Mouse (Mus musculus) layer of hippocampus, adult 2 months (tissue): ENCODE data around the gene Selp. TPM values are rescaled to one million over a fixed set of nuclear protein-coding genes. Genes with fewer than 3 reads are reported as not detected.

Experiments used
- DNase-seq, 2 experiments: peaks; one replicate each; pipeline ENCODE4 v3.0.0; 2022; ENCODE audit warnings: low spot score in 2 of 2
- H3K27ac ChIP-seq: fragments of 200-600 bp; 2 replicates; pipeline ENCODE4 v1.8.1; 2022
- H3K4me3 ChIP-seq: fragments of 200-600 bp; 2 replicates; pipeline ENCODE4 v1.8.1; 2022; ENCODE audit warnings: mild to moderate bottlenecking
- CTCF ChIP-seq: fragments of 200-600 bp; conservative IDR thresholded peaks from 2 replicates; pipeline ENCODE4 v1.8.1; 2022; ENCODE audit warnings: antibody characterized with exemption, mild to moderate bottlenecking, moderate library complexity
- total RNA-seq, 2 experiments: library from RNA; stranded (reverse); gene quantifications; 2 replicates each; pipeline ENCODE4 v1.2.3; 2021

Gene Selp
- total RNA-seq, 2 experiments from 2014 or later = not detected

GRCm38 (mm10) chr1:164130013-164130412 lies 14.9 kb downstream of the Selp start:
- no peak for TF ChIP-seq CTCF
- H3K4me3 ChIP-seq = no peak overlapping the region

GRCm38 (mm10) chr1:164132609-164133008 lies 17.5 kb downstream of the Selp start:
- no peak overlapping the region for H3K4me3 ChIP-seq
- no peak for DNase-seq
- TF ChIP-seq CTCF = no peak
- no peak overlapping the region for H3K27ac ChIP-seq

More at GRCm38 (mm10) chr1:164130013-164130412, 14.9 kb downstream of the Selp start:
- H3K27ac ChIP-seq = no peak overlapping the region
- DNase-seq = no peak

GRCm38 (mm10) chr1:164134101-164134500 lies 19.0 kb downstream of the Selp start:
- no peak overlapping the region for H3K4me3 ChIP-seq
- no peak for TF ChIP-seq CTCF
- DNase-seq = no peak
- no peak overlapping the region for H3K27ac ChIP-seq

GRCm38 (mm10) chr1:164135360-164135759 lies 20.3 kb downstream of the Selp start:
- Histone ChIP-seq H3K27ac (no peak overlapping the region), H3K4me3 (no peak overlapping the region)
- DNase-seq = no peak
- TF ChIP-seq CTCF = no peak

- no peak overlapping the region for H3K27ac ChIP-seq
- no peak for TF ChIP-seq CTCF
Measured at GRCm38 (mm10) chr1:164135960-164136359, 20.9 kb downstream of the Selp start.

GRCm38 (mm10) chr1:164136636-164137035 lies 21.6 kb downstream of the Selp start:
- TF ChIP-seq CTCF = no peak
- no peak overlapping the region for H3K4me3 ChIP-seq
- no peak for DNase-seq
- H3K27ac ChIP-seq = no peak overlapping the region

More at GRCm38 (mm10) chr1:164135960-164136359, 20.9 kb downstream of the Selp start:
- H3K4me3 ChIP-seq = no peak overlapping the region
- no peak for DNase-seq

- TF ChIP-seq CTCF = peak; percentile 93
- Histone ChIP-seq H3K27ac (no peak overlapping the region), H3K4me3 (no peak overlapping the region)
- peak; percentile 58 to 87 for DNase-seq
Measured at GRCm38 (mm10) chr1:164138365-164139130, 23.5 kb downstream of the Selp start.

GRCm38 (mm10) chr1:164139464-164139863 lies 24.4 kb downstream of the Selp start:
- H3K4me3 ChIP-seq = no peak overlapping the region
- TF ChIP-seq CTCF = no peak
- no peak overlapping the region for H3K27ac ChIP-seq
- DNase-seq = no peak

- TF ChIP-seq CTCF = no peak
- H3K4me3 ChIP-seq = no peak overlapping the region
- H3K27ac ChIP-seq = no peak overlapping the region
- no peak for DNase-seq
Measured at GRCm38 (mm10) chr1:164149083-164149482, 34.0 kb downstream of the Selp start.

GRCm38 (mm10) chr1:164151387-164152088 lies 36.5 kb downstream of the Selp start, which contains the start of gene F5:
F5 (plus strand) TSS chr1:164151838.
- H3K27ac ChIP-seq = no peak within 1 kb of the TSS
- no peak for DNase-seq
- H3K4me3 ChIP-seq = no peak within 1 kb of the TSS
- no peak for TF ChIP-seq CTCF

GRCm38 (mm10) chr1:164152836-164153235 lies 37.8 kb downstream of the Selp start:
- no peak overlapping the region for H3K27ac ChIP-seq
- H3K4me3 ChIP-seq = no peak overlapping the region
- no peak for DNase-seq
- TF ChIP-seq CTCF = no peak

GRCm38 (mm10) chr1:164154983-164155382 lies 39.9 kb downstream of the Selp start:
- no peak overlapping the region for H3K27ac ChIP-seq
- no peak for TF ChIP-seq CTCF
- H3K4me3 ChIP-seq = no peak overlapping the region
- DNase-seq = no peak

- no peak for TF ChIP-seq CTCF
- no peak overlapping the region for H3K27ac ChIP-seq
- DNase-seq = no peak
- H3K4me3 ChIP-seq = no peak overlapping the region
Measured at GRCm38 (mm10) chr1:164158571-164158970, 43.5 kb downstream of the Selp start.

GRCm38 (mm10) chr1:164159781-164160180 lies 44.7 kb downstream of the Selp start:
- no peak for DNase-seq
- no peak overlapping the region for H3K4me3 ChIP-seq
- no peak for TF ChIP-seq CTCF

More at GRCm38 (mm10) chr1:164159781-164160180, 44.7 kb downstream of the Selp start:
- H3K27ac ChIP-seq = no peak overlapping the region
